Comparison of ENCODE assay signal across 12 mouse cellular contexts in the genomic region with DNA sequence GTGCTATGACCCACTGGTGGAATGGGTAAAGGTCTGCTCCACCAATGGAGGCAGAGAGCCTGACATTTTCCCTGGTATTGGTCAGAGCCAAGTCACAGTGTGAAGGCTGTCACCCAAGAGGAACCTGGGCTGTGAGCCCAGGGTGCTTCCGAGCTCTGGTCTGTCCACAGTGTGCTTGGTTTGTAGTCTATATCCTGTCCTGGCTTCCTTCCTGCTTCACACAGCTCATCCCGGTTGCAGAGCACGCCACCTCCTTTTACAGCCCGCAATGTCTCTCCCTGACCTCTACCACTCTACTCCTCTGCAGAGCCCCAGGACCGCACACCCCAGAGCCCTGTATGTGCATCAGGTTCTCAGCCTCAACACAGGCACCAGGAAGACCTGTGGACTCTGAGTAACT.
DNase-seq lines count a peak whose midpoint lies in the region; ATAC-seq and TF ChIP-seq lines count a peak whose summit lies in the region.
"Had no signal": no experiment of that assay in that cellular context is flagged by ENCODE, and none has a peak within 500 bp of the region (broad histone marks: within the 10 kb centered on the region; RNA-seq: fewer than 3 reads in every experiment).

No protein-coding gene starts in this region.

- no peak overlapping the region for H3K9ac ChIP-seq in liver, adult 2 months (ENCODE audit: low read depth, low read length)
- H3K9ac ChIP-seq in liver, embryonic 12.5 days = no peak overlapping the region
- no peak overlapping the region for H3K9ac ChIP-seq in hindbrain, embryonic 16.5 days (ENCODE audit: low read depth, low read length)
- H3K9ac ChIP-seq: forebrain, embryonic 15.5 days had no signal

- peak; percentile 3 for DNase-seq in liver, adult 2 months (ENCODE audit: extremely low read depth, low read depth, low spot score)
- DNase-seq in gastrocnemius, postnatal 14 days = peak; percentile 25
- DNase-seq in kidney, adult 9 months = peak; percentile 28
- DNase-seq in frontal cortex, postnatal 10 days (ENCODE audit: low spot score in 2 of 2) = no peak
- no peak for DNase-seq in left cerebral cortex, postnatal 4 days
- DNase-seq: retina, postnatal 1 day had no signal

- no peak for TF ChIP-seq POLR2A in liver, adult 2 months (IDR thresholded peaks at IDR 0.05; ENCODE audit: extremely low read depth, insufficient read depth, low read length)

- no peak for TF ChIP-seq CTCF in liver, adult 2 months (IDR thresholded peaks at IDR 0.05; ENCODE audit: low read depth, low read length)

- WGBS in liver, adult 2 months = 64% methylated on average over 5 of the region's 5 CpGs
- WGBS in liver, embryonic 12.5 days (ENCODE audit: insufficient replicate concordance) = 41% methylated on average over 5 of the region's 5 CpGs
- 95% methylated on average over 5 of the region's 5 CpGs for WGBS in hindbrain, embryonic 16.5 days

- intact Hi-C loops in gastrocnemius, postnatal 14 days (cut with DNase I; ENCODE audit: low total_unique reads) = no loop called here
- intact Hi-C loops in left cerebral cortex, postnatal 4 days (cut with DNase I) = no loop called here

- H3K4me3 ChIP-seq in liver, adult 2 months (ENCODE audit: insufficient read depth, low read depth, low read length) = no peak overlapping the region
- no peak overlapping the region for H3K4me3 ChIP-seq in liver, embryonic 12.5 days
- H3K4me3 ChIP-seq in hindbrain, embryonic 16.5 days (ENCODE audit: low read length) = no peak overlapping the region
- H3K4me3 ChIP-seq: forebrain, embryonic 15.5 days; left cerebral cortex, adult 2 months had no signal

- H3K79me2 ChIP-seq in liver, adult 2 months (ENCODE audit: control insufficient read depth, insufficient read depth, low read length) = no peaks in the 10 kb centered on the region

- no peaks in the 10 kb centered on the region for H3K36me3 ChIP-seq in liver, adult 2 months (ENCODE audit: control insufficient read depth, insufficient read depth, low read length)
- no peaks in the 10 kb centered on the region for H3K36me3 ChIP-seq in liver, embryonic 12.5 days
- H3K36me3 ChIP-seq in hindbrain, embryonic 16.5 days (ENCODE audit: control insufficient read depth, insufficient read depth, low read length) = no peaks in the 10 kb centered on the region
- H3K36me3 ChIP-seq: forebrain, embryonic 15.5 days had no signal

- no peak overlapping the region for H3K4me2 ChIP-seq in liver, embryonic 12.5 days
- no peak overlapping the region for H3K4me2 ChIP-seq in hindbrain, embryonic 16.5 days (ENCODE audit: low read length)
- H3K4me2 ChIP-seq: forebrain, embryonic 15.5 days had no signal

- peak overlapping the region; percentile 41; the same call in 1 of the 2 replicates for H3K27ac ChIP-seq in liver, adult 2 months (replicated peaks; ENCODE audit: insufficient read depth, low read depth, low read length)
- H3K27ac ChIP-seq in liver, embryonic 12.5 days = no peak overlapping the region
- H3K27ac ChIP-seq in hindbrain, embryonic 16.5 days (ENCODE audit: low read depth, low read length) = no peak overlapping the region
- H3K27ac ChIP-seq: forebrain, embryonic 15.5 days; left cerebral cortex, adult 2 months had no signal

- no peaks in the 10 kb centered on the region for H3K9me3 ChIP-seq in liver, embryonic 12.5 days (replicated peaks)
- H3K9me3 ChIP-seq in hindbrain, embryonic 16.5 days (ENCODE audit: control insufficient read depth, low read length) = no peaks in the 10 kb centered on the region
- H3K9me3 ChIP-seq: forebrain, embryonic 15.5 days had no signal

- peaks cover 2% of the 10 kb centered on the region; the same call in 1 of the 2 replicates for H3K4me1 ChIP-seq in liver, adult 2 months (ENCODE audit: control insufficient read depth, insufficient read depth, low read length)
- H3K4me1 ChIP-seq in liver, embryonic 12.5 days = no peaks in the 10 kb centered on the region
- no peaks in the 10 kb centered on the region for H3K4me1 ChIP-seq in hindbrain, embryonic 16.5 days (ENCODE audit: control insufficient read depth, insufficient read depth, low read depth, low read length)

- ATAC-seq in liver, embryonic 12.5 days = no peak
- ATAC-seq in megakaryocyte progenitor cell, adult 5-6 weeks (replicated peaks; ENCODE audit: poor library complexity) = peak; percentile 52
- ATAC-seq in hindbrain, embryonic 16.5 days = no peak
- ATAC-seq: forebrain, embryonic 15.5 days; midbrain, embryonic 16.5 days had no signal

- H3K27me3 ChIP-seq in liver, adult 2 months (ENCODE audit: control insufficient read depth, insufficient read depth, low read length) = no peaks in the 10 kb centered on the region
- H3K27me3 ChIP-seq in liver, embryonic 12.5 days (replicated peaks) = no peaks in the 10 kb centered on the region
- H3K27me3 ChIP-seq in hindbrain, embryonic 16.5 days (replicated peaks; ENCODE audit: control insufficient read depth, insufficient read depth, low read length) = no peaks in the 10 kb centered on the region
- H3K27me3 ChIP-seq: forebrain, embryonic 15.5 days had no signal

Comparison
In these comparisons a context has a peak if more than half of its experiments do, and no peak if none do; other contexts are left out.
1. DNase-seq: peak in liver, adult 2 months (single experiment), gastrocnemius, postnatal 14 days (single experiment) and kidney, adult 9 months (single experiment); none in frontal cortex, postnatal 10 days (0 of 2) and left cerebral cortex, postnatal 4 days (single experiment).